Mouse (Mus musculus): ENCODE data around the gene Cacna1s. TPM values are rescaled to one million over a fixed set of nuclear protein-coding genes. Genes with fewer than 3 reads are reported as not detected.

Gene Cacna1s
- polyA plus RNA-seq, 1 experiment from 2014 or later: not detected

GRCm38 (mm10) chr1:136061041-136061789 is 8.7 kb downstream of the Cacna1s start:
- Histone ChIP-seq H3K9ac (replicated peaks; ENCODE audit: low read length) (no peak overlapping the region), H3K4me1 (ENCODE audit: control insufficient read depth, insufficient read depth, low read length) (0 out of 2 replicates have a peak, but pooled peaks cover 3% of the 10 kb centered on the region), H3K4me3 (replicated peaks; ENCODE audit: low read depth, low read length) (no peak overlapping the region), H3K27me3 (ENCODE audit: control insufficient read depth, insufficient read depth, low read length) (no peaks in the 10 kb centered on the region; the same call in 1 of the 2 replicates), H3K36me3 (ENCODE audit: control insufficient read depth, insufficient read depth, low read length) (no peaks in the 10 kb centered on the region), H3K4me2 (ENCODE audit: low read length) (no peak overlapping the region), H3K27ac (replicated peaks; ENCODE audit: low read depth, low read length) (no peak overlapping the region), H3K9me3 (ENCODE audit: control insufficient read depth, low read length) (no peaks in the 10 kb centered on the region)
- no peak for ATAC-seq (ENCODE audit: low FRiP score, low TSS enrichment)
- no peak for DNase-seq
- WGBS: 47% methylated on average over 9 of the region's 9 CpGs

- WGBS: 80% methylated on average over 7 of the region's 7 CpGs
- ATAC-seq (ENCODE audit: low FRiP score, low TSS enrichment): no peak
- DNase-seq: no peak
These were observed 9.2 kb downstream of the Cacna1s start for GRCm38 (mm10) chr1:136061790-136062141.

GRCm38 (mm10) chr1:136063991-136064390 is 11.4 kb downstream of the Cacna1s start:
- Histone ChIP-seq H3K4me1 (ENCODE audit: control insufficient read depth, insufficient read depth, low read length) (no peaks in the 10 kb centered on the region), H3K36me3 (ENCODE audit: control insufficient read depth, insufficient read depth, low read length) (no peaks in the 10 kb centered on the region), H3K4me2 (ENCODE audit: low read length) (no peak overlapping the region), H3K9ac (replicated peaks; ENCODE audit: low read length) (no peak overlapping the region), H3K27me3 (ENCODE audit: control insufficient read depth, insufficient read depth, low read length) (no peaks in the 10 kb centered on the region), H3K9me3 (ENCODE audit: control insufficient read depth, low read length) (no peaks in the 10 kb centered on the region), H3K4me3 (replicated peaks; ENCODE audit: low read depth, low read length) (no peak overlapping the region), H3K27ac (replicated peaks; ENCODE audit: low read depth, low read length) (no peak overlapping the region)
- WGBS: 62% methylated on average over 5 of the region's 5 CpGs
- DNase-seq (peak; percentile 10), ATAC-seq (ENCODE audit: low FRiP score, low TSS enrichment) (no peak)

More at GRCm38 (mm10) chr1:136061790-136062141, 9.2 kb downstream of the Cacna1s start:
- Histone ChIP-seq H3K4me2 (ENCODE audit: low read length) (no peak overlapping the region), H3K36me3 (ENCODE audit: control insufficient read depth, insufficient read depth, low read length) (no peaks in the 10 kb centered on the region), H3K9ac (replicated peaks; ENCODE audit: low read length) (no peak overlapping the region), H3K9me3 (ENCODE audit: control insufficient read depth, low read length) (no peaks in the 10 kb centered on the region), H3K27me3 (ENCODE audit: control insufficient read depth, insufficient read depth, low read length) (no peaks in the 10 kb centered on the region; the same call in 1 of the 2 replicates), H3K4me1 (ENCODE audit: control insufficient read depth, insufficient read depth, low read length) (0 out of 2 replicates have a peak, but pooled peaks cover under 1% of the 10 kb centered on the region), H3K27ac (replicated peaks; ENCODE audit: low read depth, low read length) (no peak overlapping the region), H3K4me3 (replicated peaks; ENCODE audit: low read depth, low read length) (no peak overlapping the region)

GRCm38 (mm10) chr1:136066621-136067020 is 14.1 kb downstream of the Cacna1s start:
- H3K4me3 ChIP-seq (replicated peaks; ENCODE audit: low read depth, low read length): no peak overlapping the region
- 58% methylated on average over 1 of the region's 1 CpGs for WGBS
- no peaks in the 10 kb centered on the region for H3K4me1 ChIP-seq (ENCODE audit: control insufficient read depth, insufficient read depth, low read length)
- no peaks in the 10 kb centered on the region for H3K9me3 ChIP-seq (ENCODE audit: control insufficient read depth, low read length)
- DNase-seq: no peak
- no peaks in the 10 kb centered on the region for H3K36me3 ChIP-seq (ENCODE audit: control insufficient read depth, insufficient read depth, low read length)
- no peak overlapping the region for H3K27ac ChIP-seq (replicated peaks; ENCODE audit: low read depth, low read length)
- no peak overlapping the region for H3K4me2 ChIP-seq (ENCODE audit: low read length)
- no peak for ATAC-seq (ENCODE audit: low FRiP score, low TSS enrichment)
- no peaks in the 10 kb centered on the region for H3K27me3 ChIP-seq (ENCODE audit: control insufficient read depth, insufficient read depth, low read length)
- H3K9ac ChIP-seq (replicated peaks; ENCODE audit: low read length): no peak overlapping the region

GRCm38 (mm10) chr1:136067579-136067978 is 15.0 kb downstream of the Cacna1s start:
- Histone ChIP-seq H3K36me3 (ENCODE audit: control insufficient read depth, insufficient read depth, low read length) (no peaks in the 10 kb centered on the region), H3K9me3 (ENCODE audit: control insufficient read depth, low read length) (no peaks in the 10 kb centered on the region), H3K27me3 (ENCODE audit: control insufficient read depth, insufficient read depth, low read length) (no peaks in the 10 kb centered on the region), H3K4me2 (ENCODE audit: low read length) (no peak overlapping the region), H3K4me1 (ENCODE audit: control insufficient read depth, insufficient read depth, low read length) (no peaks in the 10 kb centered on the region), H3K9ac (replicated peaks; ENCODE audit: low read length) (no peak overlapping the region), H3K27ac (replicated peaks; ENCODE audit: low read depth, low read length) (no peak overlapping the region), H3K4me3 (replicated peaks; ENCODE audit: low read depth, low read length) (no peak overlapping the region)
- no peak for ATAC-seq (ENCODE audit: low FRiP score, low TSS enrichment)
- no peak for DNase-seq
- 68% methylated on average over 3 of the region's 3 CpGs for WGBS

- Histone ChIP-seq H3K4me3 (replicated peaks; ENCODE audit: low read depth, low read length) (no peak overlapping the region), H3K4me2 (ENCODE audit: low read length) (no peak overlapping the region), H3K36me3 (ENCODE audit: control insufficient read depth, insufficient read depth, low read length) (no peaks in the 10 kb centered on the region), H3K9me3 (ENCODE audit: control insufficient read depth, low read length) (no peaks in the 10 kb centered on the region), H3K9ac (replicated peaks; ENCODE audit: low read length) (no peak overlapping the region), H3K4me1 (ENCODE audit: control insufficient read depth, insufficient read depth, low read length) (no peaks in the 10 kb centered on the region), H3K27ac (replicated peaks; ENCODE audit: low read depth, low read length) (no peak overlapping the region), H3K27me3 (ENCODE audit: control insufficient read depth, insufficient read depth, low read length) (no peaks in the 10 kb centered on the region)
- 15% methylated on average over 3 of the region's 3 CpGs for WGBS
- peak; percentile 57 for DNase-seq
- no peak for ATAC-seq (ENCODE audit: low FRiP score, low TSS enrichment)
These were observed 23.5 kb downstream of the Cacna1s start for GRCm38 (mm10) chr1:136076086-136076485.

GRCm38 (mm10) chr1:136077656-136078055 is 25.1 kb downstream of the Cacna1s start:
- WGBS: 66% methylated on average over 4 of the region's 4 CpGs
- Histone ChIP-seq H3K36me3 (ENCODE audit: control insufficient read depth, insufficient read depth, low read length) (no peaks in the 10 kb centered on the region), H3K9me3 (ENCODE audit: control insufficient read depth, low read length) (peaks cover 3% of the 10 kb centered on the region; the same call in 1 of the 2 replicates), H3K4me3 (replicated peaks; ENCODE audit: low read depth, low read length) (no peak overlapping the region), H3K4me2 (ENCODE audit: low read length) (no peak overlapping the region), H3K27ac (replicated peaks; ENCODE audit: low read depth, low read length) (no peak overlapping the region), H3K9ac (replicated peaks; ENCODE audit: low read length) (no peak overlapping the region), H3K27me3 (ENCODE audit: control insufficient read depth, insufficient read depth, low read length) (no peaks in the 10 kb centered on the region), H3K4me1 (ENCODE audit: control insufficient read depth, insufficient read depth, low read length) (no peaks in the 10 kb centered on the region)
- DNase-seq: no peak
- ATAC-seq (ENCODE audit: low FRiP score, low TSS enrichment): no peak

GRCm38 (mm10) chr1:136081161-136081560 is 28.6 kb downstream of the Cacna1s start:
- DNase-seq: no peak
- ATAC-seq (ENCODE audit: low FRiP score, low TSS enrichment): no peak
- H3K4me2 ChIP-seq (ENCODE audit: low read length): no peak overlapping the region
- H3K27ac ChIP-seq (replicated peaks; ENCODE audit: low read depth, low read length): no peak overlapping the region
- 83% methylated on average over 1 of the region's 1 CpGs for WGBS
- peaks cover 3% of the 10 kb centered on the region; the same call in 1 of the 2 replicates for H3K9me3 ChIP-seq (ENCODE audit: control insufficient read depth, low read length)
- H3K4me1 ChIP-seq (ENCODE audit: control insufficient read depth, insufficient read depth, low read length): no peaks in the 10 kb centered on the region
- H3K27me3 ChIP-seq (ENCODE audit: control insufficient read depth, insufficient read depth, low read length): no peaks in the 10 kb centered on the region
- H3K36me3 ChIP-seq (ENCODE audit: control insufficient read depth, insufficient read depth, low read length): no peaks in the 10 kb centered on the region
- H3K4me3 ChIP-seq (replicated peaks; ENCODE audit: low read depth, low read length): no peak overlapping the region
- no peak overlapping the region for H3K9ac ChIP-seq (replicated peaks; ENCODE audit: low read length)
